Mouse (Mus musculus) MEL (cell line): ENCODE results near the gene Macrod2. TPM values are rescaled to one million over a fixed set of nuclear protein-coding genes. Genes with fewer than 3 reads are reported as not detected.

Experiments
- DNase-seq: peaks from one replicate; pipeline ENCODE4 v3.0.0; 2011; ENCODE audit warnings: low read depth, low spot score
- H3K27ac ChIP-seq: 2 replicates; pipeline ENCODE4 v1.5.1; 2012; ENCODE audit warnings: low read depth, mild to moderate bottlenecking, control low read depth, low read length, moderate library complexity; ENCODE audit not compliant: control insufficient read depth
- H3K27me3 ChIP-seq, 2 experiments: fragments of 150-350 bp in 1 of 2; sonication (generic) in 1 of 2; 2 replicates each; pipeline ENCODE4 v1.6.1; 2012; ENCODE audit warnings: low read length in 2 of 2, mild to moderate bottlenecking in 2 of 2, improper control_type of control experiment in 1 of 2, moderate library complexity in 1 of 2; ENCODE audit not compliant: insufficient read depth in 2 of 2, control insufficient read depth in 1 of 2
- H3K36me3 ChIP-seq, 2 experiments: 2 replicates each; pipeline ENCODE4 v1.6.1; 2012 to 2014; ENCODE audit warnings: low read length in 2 of 2, improper control_type of control experiment in 1 of 2, inconsistent platforms in 1 of 2, mild to moderate bottlenecking in 1 of 2; ENCODE audit not compliant: insufficient read depth in 2 of 2, control insufficient read depth in 1 of 2
- H3K4me1 ChIP-seq, 2 experiments: fragments of 150-350 bp in 1 of 2; sonication (generic) in 1 of 2; 2 replicates each; pipeline ENCODE4 v1.6.1; 2012; ENCODE audit warnings: low read length in 2 of 2, improper control_type of control experiment in 1 of 2, mild to moderate bottlenecking in 1 of 2; ENCODE audit not compliant: insufficient read depth in 2 of 2, control insufficient read depth in 1 of 2
- H3K4me3 ChIP-seq, 2 experiments: fragments of 150-350 bp in 1 of 2; sonication (generic) in 1 of 2; 2 replicates each; pipeline ENCODE4 v1.5.1; 2012; ENCODE audit warnings: low read depth in 2 of 2, low read length in 2 of 2, mild to moderate bottlenecking in 2 of 2, moderate library complexity in 2 of 2, control low read depth in 1 of 2, improper control_type of control experiment in 1 of 2; ENCODE audit not compliant: control insufficient read depth in 1 of 2, insufficient read depth in 1 of 2
- H3K79me2 ChIP-seq: 2 replicates; pipeline ENCODE4 v1.6.1; 2012; ENCODE audit warnings: mild to moderate bottlenecking, low read length, moderate library complexity; ENCODE audit not compliant: control insufficient read depth, poor library complexity, insufficient read depth
- H3K9ac ChIP-seq: 2 replicates; pipeline ENCODE4 v1.6.1; 2012; ENCODE audit warnings: low read depth, mild to moderate bottlenecking, control low read depth, low read length, moderate library complexity; ENCODE audit not compliant: control insufficient read depth, poor library complexity, severe bottlenecking
- H3K9me3 ChIP-seq: fragments of 150-350 bp; sonication (generic); replicated peaks from 2 replicates; pipeline ENCODE4 v1.6.1; 2012; ENCODE audit warnings: mild to moderate bottlenecking, low read length, improper control_type of control experiment, moderate library complexity; ENCODE audit not compliant: insufficient read depth
- BHLHE40 ChIP-seq: IDR thresholded peaks from 2 replicates; pipeline ENCODE4 v1.6.1; 2012; ENCODE audit warnings: low read depth, mild to moderate bottlenecking, inconsistent platforms, low read length, improper control_type of control experiment, borderline replicate concordance
- CHD2 ChIP-seq: IDR thresholded peaks from 2 replicates; pipeline ENCODE4 v1.6.1; 2011; ENCODE audit warnings: low read length, improper control_type of control experiment
- CTCF ChIP-seq, 3 experiments: IDR thresholded peaks in 2 of 3; conservative IDR thresholded peaks in 1 of 3; 2 replicates each; pipeline ENCODE4 v1.5.1; 2011 to 2012; ENCODE audit warnings: low read length in 3 of 3, low read depth in 2 of 3, mild to moderate bottlenecking in 2 of 3, improper control_type of control experiment in 1 of 3, inconsistent platforms in 1 of 3, mixed read lengths in 1 of 3, moderate library complexity in 1 of 3; ENCODE audit not compliant: control insufficient read depth in 1 of 3, insufficient read depth in 1 of 3, poor library complexity in 1 of 3, severe bottlenecking in 1 of 3
- GATA1 ChIP-seq: IDR thresholded peaks from 2 replicates; pipeline ENCODE4 v1.6.1; 2011; ENCODE audit warnings: low read depth, low read length, improper control_type of control experiment
- HCFC1 ChIP-seq: IDR thresholded peaks from 2 replicates; pipeline ENCODE4 v1.6.1; 2012; ENCODE audit warnings: low read depth, mild to moderate bottlenecking, inconsistent platforms, low read length, improper control_type of control experiment, moderate library complexity
- MEF2A ChIP-seq: IDR thresholded peaks from 2 replicates; pipeline ENCODE4 v1.6.1; 2014; ENCODE audit warnings: low read depth, mild to moderate bottlenecking, inconsistent platforms, low read length, improper control_type of control experiment; ENCODE audit not compliant: poor library complexity, insufficient replicate concordance, severe bottlenecking; ENCODE audit errors: extremely low read depth
- MXI1 ChIP-seq: IDR thresholded peaks from 2 replicates; pipeline ENCODE4 v1.6.1; 2011; ENCODE audit warnings: mild to moderate bottlenecking, low read depth, low read length, improper control_type of control experiment
- MYB ChIP-seq: IDR thresholded peaks from 2 replicates; pipeline ENCODE4 v1.6.1; 2011; ENCODE audit warnings: mild to moderate bottlenecking, low read depth, low read length, improper control_type of control experiment
- MYC ChIP-seq: IDR thresholded peaks from 2 replicates; pipeline ENCODE4 v1.6.1; 2011; ENCODE audit warnings: low read depth, mild to moderate bottlenecking, low read length, improper control_type of control experiment, moderate library complexity
- NELFE ChIP-seq: IDR thresholded peaks from 2 replicates; pipeline ENCODE4 v1.6.1; 2011; ENCODE audit warnings: low read depth, low read length, improper control_type of control experiment
- NRF1 ChIP-seq: IDR thresholded peaks from 2 replicates; pipeline ENCODE4 v1.6.1; 2014; ENCODE audit warnings: low read depth, mild to moderate bottlenecking, inconsistent platforms, low read length, improper control_type of control experiment, moderate library complexity; ENCODE audit not compliant: poor library complexity, insufficient read depth, severe bottlenecking
- POLR2A ChIP-seq, 2 experiments: IDR thresholded peaks; 2 replicates each; pipeline ENCODE4 v1.6.1; 2011 to 2012; ENCODE audit warnings: low read length in 2 of 2, mild to moderate bottlenecking in 2 of 2, control low read depth in 1 of 2, improper control_type of control experiment in 1 of 2, low read depth in 1 of 2, moderate library complexity in 1 of 2; ENCODE audit not compliant: control insufficient read depth in 1 of 2, insufficient read depth in 1 of 2, poor library complexity in 1 of 2
- POLR2AphosphoS5 ChIP-seq: IDR thresholded peaks from 2 replicates; pipeline ENCODE4 v1.6.1; 2012; ENCODE audit warnings: low read depth, borderline replicate concordance, mild to moderate bottlenecking, inconsistent platforms, low read length, moderate library complexity, mixed read lengths
- RAD21 ChIP-seq: IDR thresholded peaks from 2 replicates; pipeline ENCODE4 v1.6.1; 2011; ENCODE audit warnings: mild to moderate bottlenecking, low read depth, low read length, improper control_type of control experiment
- RCOR1 ChIP-seq: IDR thresholded peaks from 2 replicates; pipeline ENCODE4 v1.6.1; 2012; ENCODE audit warnings: low read depth, mild to moderate bottlenecking, inconsistent platforms, low read length, improper control_type of control experiment
- TAL1 ChIP-seq: IDR thresholded peaks from 2 replicates; pipeline ENCODE4 v1.6.1; 2012; ENCODE audit warnings: mild to moderate bottlenecking, inconsistent platforms, low read length, moderate library complexity, mixed read lengths
- UBTF ChIP-seq: IDR thresholded peaks from 2 replicates; pipeline ENCODE4 v1.6.1; 2012; ENCODE audit warnings: low read depth, mild to moderate bottlenecking, inconsistent platforms, low read length, improper control_type of control experiment, moderate library complexity, borderline replicate concordance; ENCODE audit not compliant: insufficient read depth
- ZC3H11A ChIP-seq: IDR thresholded peaks from 2 replicates; pipeline ENCODE4 v1.6.1; 2012; ENCODE audit warnings: low read depth, mild to moderate bottlenecking, inconsistent platforms, low read length, improper control_type of control experiment
- ZKSCAN1 ChIP-seq: IDR thresholded peaks from 2 replicates; pipeline ENCODE4 v1.6.1; 2012; ENCODE audit warnings: low read depth, mild to moderate bottlenecking, inconsistent platforms, low read length, improper control_type of control experiment, moderate library complexity
- polyA plus RNA-seq, 2 experiments: library from polyadenylated mRNA; stranded (reverse) in 1 of 2; unstranded in 1 of 2; fragments of >175 nt in 1 of 2; fragments of >200 nt in 1 of 2; gene quantifications; 2 replicates each; pipeline versions ENCODE4 v1.2.1 to v1.2.4; 2012; ENCODE audit warnings: low replicate concordance in 2 of 2, low read depth in 1 of 2; ENCODE audit not compliant: insufficient read length in 2 of 2, insufficient read depth in 1 of 2, missing spikeins in 1 of 2
- total RNA-seq: library from RNA; depleted of rRNA; stranded (reverse); fragments of 300-350 nt; gene quantifications from 2 replicates; pipeline ENCODE4 v1.2.3, GENCODE M21; 2012

Macrod2 gene
- total and polyA plus RNA-seq, 3 experiments, result not detected

DNA sequence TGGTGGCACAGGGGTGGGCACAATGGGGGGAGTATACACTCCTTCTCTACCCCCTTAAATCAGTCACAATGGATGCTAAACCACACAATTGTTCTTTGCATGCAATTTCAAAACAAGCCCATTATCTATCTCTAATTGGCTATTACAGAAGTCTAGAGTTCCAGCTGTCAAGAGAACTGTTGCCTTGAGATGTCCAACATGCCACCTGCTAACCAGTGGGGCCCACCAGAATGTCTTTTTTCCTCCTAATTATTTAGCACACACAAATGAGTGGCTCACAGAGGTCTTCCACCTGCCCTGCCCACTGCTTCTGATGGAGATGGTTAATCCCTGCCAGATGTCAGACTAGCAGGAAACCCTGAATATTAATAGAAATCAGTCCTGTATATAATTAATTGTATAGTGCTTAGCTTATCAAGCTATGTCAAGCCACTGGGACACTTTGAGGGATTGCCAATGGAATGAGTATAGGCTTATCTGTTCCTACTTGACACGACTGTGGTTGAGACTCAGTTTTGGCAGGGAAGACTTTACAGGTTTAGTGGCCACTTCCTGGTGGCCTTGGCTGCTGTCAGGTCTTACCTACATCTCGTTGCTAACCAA, 1054.1 kb downstream of the Macrod2 start:
- Histone ChIP-seq H3K9me3 (no peaks in the 10 kb centered on the region), H3K9ac (no peak overlapping the region), H3K27me3 (no peaks in the 10 kb centered on the region), H3K4me1 (no peaks in the 10 kb centered on the region), H3K79me2 (no peaks in the 10 kb centered on the region), H3K36me3 (no peaks in the 10 kb centered on the region), H3K4me3 (no peak overlapping the region), H3K27ac (no peak overlapping the region)
- no peak for DNase-seq
- TF ChIP-seq TAL1 (no peak), ZC3H11A (no peak), MYC (no peak), CHD2 (no peak), MEF2A (no peak), RAD21 (no peak), GATA1 (no peak), ZKSCAN1 (no peak), CTCF (IDR thresholded peaks at IDR 0.05 in 2 of 3, conservative IDR thresholded peaks at IDR 0.05 in 1 of 3; ENCODE audit: control insufficient read depth in 1 of 3, insufficient read depth in 1 of 3, low read depth in 2 of 3, low read length in 3 of 3, poor library complexity in 1 of 3, severe bottlenecking in 1 of 3) (no peak), MYB (no peak), HCFC1 (no peak), BHLHE40 (no peak), RCOR1 (no peak)

DNA sequence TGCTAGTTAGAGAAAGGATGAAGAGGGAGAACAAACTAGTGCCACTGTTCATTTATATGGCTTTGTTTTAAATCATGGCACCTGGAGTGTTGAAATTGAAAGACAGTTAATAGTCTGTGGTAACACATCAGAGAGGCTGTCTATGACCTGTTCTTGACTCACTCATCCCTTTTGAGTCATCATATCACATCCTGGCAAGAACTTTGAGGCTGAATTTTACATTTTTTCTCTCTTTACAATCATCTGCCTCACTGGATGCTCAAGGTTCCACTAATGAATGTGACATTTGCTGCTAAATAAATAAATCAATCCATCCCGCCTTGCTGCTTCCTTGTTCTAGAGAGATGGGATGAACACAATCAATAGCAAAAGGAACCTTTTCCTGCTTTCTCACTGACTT, 1068.8 kb downstream of the Macrod2 start:
- no peaks in the 10 kb centered on the region for H3K4me1 ChIP-seq
- H3K27me3 ChIP-seq, result no peaks in the 10 kb centered on the region
- no peak overlapping the region for H3K4me3 ChIP-seq
- H3K9me3 ChIP-seq, result no peaks in the 10 kb centered on the region
- no peaks in the 10 kb centered on the region for H3K79me2 ChIP-seq
- no peak for DNase-seq
- no peaks in the 10 kb centered on the region for H3K36me3 ChIP-seq
- TF ChIP-seq POLR2A (IDR thresholded peaks at IDR 0.05; ENCODE audit: control insufficient read depth in 1 of 2, insufficient read depth in 1 of 2, low read depth in 1 of 2, low read length in 2 of 2, poor library complexity in 1 of 2) (no peak), MXI1 (no peak), UBTF (no peak), HCFC1 (no peak), NELFE (no peak), NRF1 (no peak), RCOR1 (no peak), POLR2AphosphoS5 (no peak), MYC (no peak)
- H3K27ac ChIP-seq, result no peak overlapping the region
- no peak overlapping the region for H3K9ac ChIP-seq
